Mouse (Mus musculus) liver, postnatal 0 days (tissue): Measurements from ENCODE around the gene Fmn2. TPM values are rescaled to one million over a fixed set of nuclear protein-coding genes. Genes with fewer than 3 reads are reported as not detected.
A peak's percentile ranks its signal among the peaks of the same experiment; 100 is the strongest.

Source experiments
- ATAC-seq: fragments of 200-750 bp; cut with Nextera tagmentation; 2 replicates; pipeline ENCODE4 v1.8.0; 2017; ENCODE audit warnings: mild to moderate bottlenecking, moderate library complexity
- DNase-seq: peaks from one replicate; pipeline ENCODE4 v3.0.0-alpha.2; 2016
- H3K27ac ChIP-seq: fragments of 300-500 bp; sonication (generic); 2 replicates; pipeline ENCODE4 v1.5.1; 2014; ENCODE audit warnings: antibody characterized with exemption, moderate library complexity, mild to moderate bottlenecking, low read depth
- H3K27me3 ChIP-seq: fragments of 300-500 bp; sonication (generic); 2 replicates; pipeline ENCODE4 v1.6.1; 2014; ENCODE audit warnings: low read length, control low read depth, mixed read lengths; ENCODE audit not compliant: insufficient read depth
- H3K36me3 ChIP-seq: fragments of 300-500 bp; sonication (generic); replicated peaks from 2 replicates; pipeline ENCODE4 v1.6.1; 2014; ENCODE audit warnings: mild to moderate bottlenecking, control low read depth, low read length, moderate library complexity, mixed read lengths; ENCODE audit not compliant: insufficient read depth
- H3K4me1 ChIP-seq: fragments of 300-500 bp; sonication (generic); 2 replicates; pipeline ENCODE4 v1.6.1; 2014; ENCODE audit warnings: antibody characterized with exemption, mild to moderate bottlenecking, control low read depth; ENCODE audit not compliant: insufficient read depth
- H3K4me2 ChIP-seq: fragments of 300-500 bp; sonication (generic); 2 replicates; pipeline ENCODE4 v1.6.1; 2014; ENCODE audit warnings: low read depth, mild to moderate bottlenecking, low read length, moderate library complexity, mixed read lengths
- H3K4me3 ChIP-seq: fragments of 300-500 bp; sonication (generic); 2 replicates; pipeline ENCODE4 v1.5.1; 2014; ENCODE audit warnings: low read depth, low read length
- H3K9ac ChIP-seq: fragments of 300-500 bp; sonication (generic); replicated peaks from 2 replicates; pipeline ENCODE4 v1.6.1; 2014; ENCODE audit warnings: mild to moderate bottlenecking, moderate library complexity
- H3K9me3 ChIP-seq: fragments of 300-500 bp; sonication (generic); 2 replicates; pipeline ENCODE4 v1.6.1; 2016; ENCODE audit warnings: mild to moderate bottlenecking, control low read depth, low read length, mixed read lengths
- CTCF ChIP-seq: sonication (generic); IDR thresholded peaks from 2 replicates; pipeline ENCODE4 v1.5.1; 2016; ENCODE audit warnings: antibody characterized with exemption, low read depth
- EP300 ChIP-seq: IDR thresholded peaks from 2 replicates; pipeline ENCODE4 v1.6.1; 2016; ENCODE audit warnings: antibody characterized with exemption, low read depth, mild to moderate bottlenecking
- WGBS: fragments of 180-500 bp; shearing (Covaris S2); extraction: QIAGEN DNeasy Blood & Tissue Kit; methylation state at CpG from one replicate; pipeline ENCODE4 v1.1.7; 2014; ENCODE audit not compliant: insufficient replicate concordance; 5-methylcytosine and 5-hydroxymethylcytosine counted together
- polyA plus RNA-seq: library from polyadenylated mRNA; unstranded; fragments of >200 nt; fragmentation: Nextera tagmentation; extraction: Ambion mirVana; gene quantifications from 2 replicates; pipeline ENCODE4 v1.2.1, GENCODE M21; 2015

The Fmn2 gene
- polyA plus RNA-seq, 1 experiment from 2014 or later, result 0.09 TPM

GRCm38 (mm10) chr1:174659459-174660223 lies 158.0 kb downstream of the Fmn2 start:
- DNase-seq (no peak), ATAC-seq (no peak)
- H3K4me1 ChIP-seq, result no peaks in the 10 kb centered on the region
- H3K36me3 ChIP-seq, result no peaks in the 10 kb centered on the region
- H3K4me3 ChIP-seq, result no peak overlapping the region
- 68% methylated on average over 12 of the region's 12 CpGs for WGBS
- TF ChIP-seq CTCF, result no peak
- TF ChIP-seq EP300, result no peak
- H3K27ac ChIP-seq, result no peak overlapping the region
- H3K9ac ChIP-seq, result no peak overlapping the region
- H3K27me3 ChIP-seq, result no peaks in the 10 kb centered on the region
- H3K4me2 ChIP-seq, result no peak overlapping the region
- H3K9me3 ChIP-seq, result no peaks in the 10 kb centered on the region

DNA sequence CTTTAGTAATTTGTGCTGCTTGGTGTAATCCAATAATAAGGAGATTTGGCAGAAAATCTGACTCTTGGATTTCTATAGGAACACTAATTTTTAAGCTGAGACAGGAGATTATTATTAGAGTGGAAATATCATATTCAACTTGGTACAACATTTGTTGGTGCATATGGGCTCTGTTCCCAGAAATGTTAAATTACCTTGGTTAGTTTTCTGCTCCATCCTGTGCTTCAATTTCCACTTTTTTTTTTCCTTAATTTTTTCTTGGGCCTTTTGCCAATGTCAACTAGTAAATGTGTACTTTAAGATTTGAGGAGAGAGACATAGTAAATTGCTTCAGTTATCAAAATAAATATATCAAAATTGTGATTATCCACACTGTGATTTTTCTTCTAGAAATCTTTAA lies 163.5 kb downstream of the Fmn2 start:
- Histone ChIP-seq H3K4me1 (no peaks in the 10 kb centered on the region), H3K4me2 (no peak overlapping the region), H3K4me3 (no peak overlapping the region), H3K27me3 (no peaks in the 10 kb centered on the region), H3K9me3 (no peaks in the 10 kb centered on the region), H3K36me3 (no peaks in the 10 kb centered on the region), H3K27ac (no peak overlapping the region), H3K9ac (no peak overlapping the region)
- no peak for TF ChIP-seq CTCF
- no peak for TF ChIP-seq EP300
- no peak for ATAC-seq
- DNase-seq, result no peak

DNA sequence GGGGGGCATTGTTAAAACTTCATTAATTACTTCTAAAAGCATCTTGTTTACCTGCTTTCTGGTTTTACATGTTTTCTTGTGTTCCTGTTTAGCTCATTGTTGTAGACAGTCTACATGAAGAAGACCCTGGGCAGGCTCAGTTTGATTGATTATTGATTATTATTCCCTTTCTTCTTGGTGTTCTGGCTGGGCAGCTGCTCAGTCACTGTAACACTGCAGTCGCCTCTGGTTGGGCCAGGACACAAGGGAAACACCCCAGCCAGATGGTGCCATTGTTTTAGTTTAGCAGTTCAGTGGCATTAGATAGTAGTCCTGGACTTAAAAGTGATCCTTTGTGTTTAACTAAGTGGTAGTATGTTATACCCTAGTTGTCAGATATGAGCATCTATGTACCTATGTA lies 167.5 kb downstream of the Fmn2 start:
- no peak overlapping the region for H3K9ac ChIP-seq
- H3K4me2 ChIP-seq, result no peak overlapping the region
- no peaks in the 10 kb centered on the region for H3K9me3 ChIP-seq
- H3K27me3 ChIP-seq, result no peaks in the 10 kb centered on the region
- no peak for TF ChIP-seq CTCF
- no peak for TF ChIP-seq EP300
- H3K36me3 ChIP-seq, result no peaks in the 10 kb centered on the region
- ATAC-seq (no peak), DNase-seq (no peak)
- H3K27ac ChIP-seq, result no peak overlapping the region
- H3K4me1 ChIP-seq, result no peaks in the 10 kb centered on the region
- H3K4me3 ChIP-seq, result no peak overlapping the region
- 70% methylated on average over 1 of the region's 1 CpGs for WGBS

- H3K4me3 ChIP-seq, result no peak overlapping the region
- H3K4me1 ChIP-seq, result no peaks in the 10 kb centered on the region
- no peak overlapping the region for H3K27ac ChIP-seq
- no peak for DNase-seq
- TF ChIP-seq EP300 (no peak), CTCF (no peak)
- no peak for ATAC-seq
- H3K9me3 ChIP-seq, result no peaks in the 10 kb centered on the region
- no peak overlapping the region for H3K4me2 ChIP-seq
- no peaks in the 10 kb centered on the region for H3K27me3 ChIP-seq
- no peak overlapping the region for H3K9ac ChIP-seq
- 88% methylated on average over 8 of the region's 8 CpGs for WGBS
- no peaks in the 10 kb centered on the region for H3K36me3 ChIP-seq
Measured at GRCm38 (mm10) chr1:174670846-174671245, 169.2 kb downstream of the Fmn2 start.

- TF ChIP-seq CTCF (peak; percentile 61), EP300 (no peak)
- no peak for ATAC-seq
- H3K9ac ChIP-seq, result no peak overlapping the region
- peak; percentile 24 for DNase-seq
- H3K36me3 ChIP-seq, result no peaks in the 10 kb centered on the region
- no peak overlapping the region for H3K4me3 ChIP-seq
- H3K9me3 ChIP-seq, result no peaks in the 10 kb centered on the region
- H3K4me1 ChIP-seq, result no peaks in the 10 kb centered on the region
- no peaks in the 10 kb centered on the region for H3K27me3 ChIP-seq
- 52% methylated on average over 8 of the region's 8 CpGs for WGBS
- no peak overlapping the region for H3K27ac ChIP-seq
- H3K4me2 ChIP-seq, result no peak overlapping the region
Measured at GRCm38 (mm10) chr1:174674586-174674985, 173.0 kb downstream of the Fmn2 start.

DNA sequence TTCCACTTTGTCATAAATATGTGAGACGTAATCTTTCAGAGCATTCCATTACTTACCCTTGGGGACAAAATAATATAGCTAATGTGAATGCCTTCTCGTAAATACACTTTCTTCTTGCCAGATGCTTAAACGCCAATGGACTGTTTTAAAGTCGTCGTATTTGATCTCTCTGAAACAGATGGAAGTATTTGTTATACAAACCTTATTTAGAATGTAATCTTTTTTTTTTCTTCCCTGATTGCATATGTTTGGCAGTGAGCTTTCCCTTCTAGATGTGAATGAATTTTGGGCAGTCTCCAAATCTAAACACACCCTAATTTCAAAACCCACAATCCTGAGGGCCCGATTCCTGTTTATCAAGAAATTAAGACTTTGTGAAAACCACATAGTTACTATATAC lies 173.7 kb downstream of the Fmn2 start:
- ATAC-seq (no peak), DNase-seq (no peak)
- H3K9me3 ChIP-seq, result no peaks in the 10 kb centered on the region
- no peak overlapping the region for H3K4me2 ChIP-seq
- no peak overlapping the region for H3K4me3 ChIP-seq
- H3K36me3 ChIP-seq, result no peaks in the 10 kb centered on the region
- no peaks in the 10 kb centered on the region for H3K27me3 ChIP-seq
- TF ChIP-seq EP300 (no peak), CTCF (no peak)
- H3K27ac ChIP-seq, result no peak overlapping the region
- H3K9ac ChIP-seq, result no peak overlapping the region
- H3K4me1 ChIP-seq, result no peaks in the 10 kb centered on the region
- 76% methylated on average over 6 of the region's 6 CpGs for WGBS

DNA sequence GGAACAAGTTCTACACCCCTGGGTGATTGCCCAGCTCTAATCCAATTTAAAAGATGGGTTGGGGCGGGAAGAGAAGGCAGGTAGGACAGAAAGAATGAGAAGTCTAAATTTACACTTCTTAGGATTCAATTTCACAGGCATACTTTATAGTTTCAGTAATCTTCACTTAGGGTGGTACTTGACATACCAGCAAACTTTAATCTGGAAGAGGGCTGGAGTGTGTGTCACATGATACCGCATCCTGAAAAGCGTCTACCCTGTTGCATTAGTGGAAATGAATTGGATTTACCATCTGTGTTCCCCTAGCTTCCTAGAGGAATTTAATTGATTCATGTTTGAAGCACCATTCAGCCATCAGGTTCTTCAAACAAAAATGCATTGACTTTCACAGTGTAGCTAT lies 174.6 kb downstream of the Fmn2 start:
- WGBS, result 75% methylated on average over 3 of the region's 3 CpGs
- no peak overlapping the region for H3K27ac ChIP-seq
- no peak for TF ChIP-seq EP300
- TF ChIP-seq CTCF, result no peak
- H3K4me3 ChIP-seq, result no peak overlapping the region
- no peaks in the 10 kb centered on the region for H3K9me3 ChIP-seq
- ATAC-seq (no peak), DNase-seq (no peak)
- H3K27me3 ChIP-seq, result no peaks in the 10 kb centered on the region
- H3K9ac ChIP-seq, result no peak overlapping the region
- H3K4me2 ChIP-seq, result no peak overlapping the region
- H3K4me1 ChIP-seq, result no peaks in the 10 kb centered on the region
- H3K36me3 ChIP-seq, result no peaks in the 10 kb centered on the region
